Mouse (Mus musculus) megakaryocyte, adult 5-6 weeks (primary cell): ENCODE data around the gene Rnf19b. TPM values are rescaled to one million over a fixed set of nuclear protein-coding genes. Genes with fewer than 3 reads are reported as not detected.

Experiments
- ATAC-seq: 2 replicates; pipeline ENCODE4 v1.8.0; 2016; ENCODE audit warnings: mild to moderate bottlenecking, inconsistent platforms; ENCODE audit not compliant: poor library complexity, severe bottlenecking
- total RNA-seq, 2 experiments: library from RNA; stranded (forward) in 1 of 2; stranded (reverse) in 1 of 2; fragments of 153-499, 151-499 nt in 1 of 2; fragments of 221-1000, 200-1000 nt in 1 of 2; gene quantifications; 2 replicates each; pipeline versions ENCODE4 v1.2.3 to v1.2.4; 2015 to 2017

The Rnf19b gene
- total RNA-seq, 2 experiments from 2014 or later: 20.2 to 56.8 TPM

DNA sequence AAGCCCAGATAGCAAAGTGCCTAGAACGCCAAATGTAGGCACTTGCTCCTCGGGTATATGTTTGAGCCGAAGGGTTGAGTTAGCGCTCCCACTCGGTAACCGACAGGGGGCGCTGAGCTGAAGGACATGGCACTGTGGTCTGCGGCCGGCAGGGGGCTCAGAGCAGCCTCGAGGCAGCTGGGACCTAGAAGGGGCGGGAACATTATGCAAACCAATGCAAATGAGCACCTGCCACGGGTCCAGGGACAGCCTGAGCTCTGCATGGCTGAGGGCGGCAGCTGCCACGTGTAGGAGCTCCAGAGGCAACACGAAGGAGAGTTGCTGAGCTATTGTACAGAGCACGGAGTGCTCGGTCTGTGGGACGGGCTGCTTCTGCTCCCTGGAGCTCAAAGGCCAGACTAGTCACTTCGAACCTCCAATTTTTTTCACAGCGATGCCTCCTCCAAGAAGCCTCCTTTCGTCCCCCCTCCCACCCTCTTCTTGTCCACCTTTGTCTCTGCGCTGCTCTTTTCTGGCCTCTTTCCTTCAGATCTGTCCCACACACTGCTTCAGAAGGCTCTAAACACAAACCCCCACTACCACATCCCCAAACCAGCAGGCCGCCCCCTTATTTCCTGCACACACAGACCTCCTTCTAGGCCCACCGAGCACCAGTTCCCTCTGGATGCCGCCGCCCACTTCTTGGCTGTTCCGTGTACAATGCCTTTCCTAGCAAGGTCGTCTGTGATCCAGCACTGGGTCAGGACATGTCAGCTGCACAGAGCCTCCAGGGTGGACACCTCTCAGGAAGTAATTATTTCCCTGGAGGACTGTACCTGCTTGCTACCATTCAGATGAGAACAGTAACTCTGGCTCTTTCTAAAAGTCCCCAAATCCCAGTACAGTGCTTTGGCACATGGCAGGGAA is 55.3 kb downstream of the Rnf19b start:
- ATAC-seq: peak; percentile 77

- ATAC-seq: no peak
Measured at GRCm38 (mm10) chr4:129116703-129117102, 58.6 kb downstream of the Rnf19b start.

DNA sequence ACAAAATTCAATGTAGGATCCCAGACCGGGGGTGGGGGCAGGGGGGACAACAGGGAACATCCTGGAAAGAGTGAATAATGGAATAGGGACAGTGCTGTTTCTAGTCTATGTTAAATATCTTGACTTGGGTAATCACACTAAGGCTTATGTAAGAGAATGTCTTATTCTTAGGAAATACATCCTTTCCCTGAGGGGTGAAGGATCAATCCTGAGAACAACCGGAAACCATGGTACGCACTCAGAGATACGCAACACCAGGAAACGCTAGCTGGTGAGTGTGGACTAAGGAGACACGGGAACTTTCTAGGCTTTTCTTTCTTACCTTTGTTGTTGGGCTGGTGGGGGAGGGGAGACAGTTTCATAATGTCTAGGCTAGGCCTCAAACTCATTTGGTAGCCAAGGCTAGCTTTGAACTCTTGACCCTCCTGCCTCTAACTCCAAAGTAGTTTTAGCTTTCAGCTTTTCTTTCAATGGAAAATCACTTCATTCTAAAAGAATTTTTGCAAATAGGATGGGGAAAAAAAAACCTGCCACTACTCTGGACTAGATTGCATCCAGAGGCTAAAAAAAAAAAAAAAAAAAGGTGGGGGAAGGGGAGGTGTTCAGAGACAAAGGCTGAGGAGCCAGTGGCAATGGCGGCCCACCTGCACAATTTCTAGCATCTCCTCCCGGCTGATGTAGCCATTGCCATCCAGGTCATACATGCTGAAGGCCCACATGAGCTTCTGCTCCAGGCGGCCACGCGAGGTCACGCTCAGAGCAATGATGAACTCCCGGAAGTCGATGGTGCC is 59.8 kb downstream of the Rnf19b start:
- no peak for ATAC-seq

- ATAC-seq: no peak
Measured at GRCm38 (mm10) chr4:129119708-129120107, 61.6 kb downstream of the Rnf19b start.

DNA sequence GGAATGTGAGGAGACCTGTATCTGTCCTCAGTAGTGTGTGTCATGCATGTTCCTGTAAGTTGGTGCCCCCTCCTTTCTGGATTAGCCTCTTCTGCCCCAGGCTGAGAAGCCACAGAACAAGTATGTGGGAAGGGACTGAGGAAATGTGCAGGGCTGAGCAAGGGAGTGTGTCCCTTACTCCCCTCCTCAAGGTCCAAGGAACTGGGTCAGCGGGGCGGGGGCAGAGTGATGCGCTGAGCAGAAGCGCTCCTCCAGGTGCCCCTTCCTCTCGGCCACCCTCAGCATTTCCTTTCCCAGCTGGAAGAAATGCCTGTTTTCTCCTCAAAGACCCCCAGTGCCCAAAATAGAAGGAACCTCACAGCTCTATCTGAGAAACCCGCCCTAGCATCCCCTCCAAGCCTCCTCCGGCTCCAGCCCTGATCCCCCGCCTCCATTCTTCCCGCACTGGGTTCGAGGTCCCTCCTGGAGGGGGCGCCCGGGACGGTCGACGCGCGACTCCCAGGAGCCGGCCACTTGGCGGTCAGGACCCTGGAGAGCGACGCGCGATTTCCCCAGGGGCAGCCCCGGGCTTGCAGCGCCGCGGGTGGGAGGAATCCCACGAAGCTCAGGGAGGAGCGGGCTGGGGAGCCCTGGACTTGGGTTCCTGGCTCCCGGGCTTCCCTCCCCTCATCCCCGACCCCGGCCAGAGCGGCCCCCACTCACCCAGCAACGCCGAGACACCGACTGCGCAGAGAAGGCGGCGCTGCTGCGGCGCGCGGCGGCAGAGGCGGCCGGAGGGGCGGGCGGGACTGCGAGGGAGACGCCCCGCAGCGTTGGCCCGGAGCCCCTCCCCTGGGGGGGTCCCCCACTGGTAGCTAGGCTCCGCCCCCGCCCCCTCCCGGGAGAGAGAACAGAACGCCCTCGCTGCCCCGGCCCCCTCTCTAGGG is 62.7 kb downstream of the Rnf19b start:
- ATAC-seq: 0 out of 2 replicates have a peak, but pooled peaks have one; percentile 35

DNA sequence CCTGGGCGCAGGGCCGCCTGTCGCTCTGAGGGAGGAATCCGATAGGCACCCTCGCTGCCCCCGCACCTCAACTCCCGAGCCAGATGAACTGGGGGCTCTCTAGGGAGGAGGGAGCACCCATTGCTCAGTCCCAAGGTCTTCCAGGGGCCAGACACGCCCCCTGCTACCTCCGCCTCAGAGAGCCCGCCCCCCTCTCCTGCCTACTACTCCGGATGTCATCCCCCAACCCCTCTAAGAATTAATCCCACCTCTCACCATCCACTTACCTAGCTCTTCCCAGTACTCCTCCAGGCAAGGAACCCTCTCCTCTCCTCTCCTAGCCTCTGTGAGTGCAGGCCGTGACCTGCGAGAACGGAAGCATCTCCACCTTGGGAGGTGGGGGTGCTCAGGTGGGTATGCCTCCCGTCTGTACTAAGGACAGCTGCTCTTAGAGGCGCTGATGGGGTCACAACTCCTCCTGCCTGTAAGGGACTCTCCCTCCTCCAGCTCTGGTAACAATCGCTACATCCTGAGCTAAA is 63.6 kb downstream of the Rnf19b start, which contains the start of gene Hpca:
TSS of gene Hpca (minus strand) at position 468 of the 518 bp plus-strand sequence.
- ATAC-seq: no peak

DNA sequence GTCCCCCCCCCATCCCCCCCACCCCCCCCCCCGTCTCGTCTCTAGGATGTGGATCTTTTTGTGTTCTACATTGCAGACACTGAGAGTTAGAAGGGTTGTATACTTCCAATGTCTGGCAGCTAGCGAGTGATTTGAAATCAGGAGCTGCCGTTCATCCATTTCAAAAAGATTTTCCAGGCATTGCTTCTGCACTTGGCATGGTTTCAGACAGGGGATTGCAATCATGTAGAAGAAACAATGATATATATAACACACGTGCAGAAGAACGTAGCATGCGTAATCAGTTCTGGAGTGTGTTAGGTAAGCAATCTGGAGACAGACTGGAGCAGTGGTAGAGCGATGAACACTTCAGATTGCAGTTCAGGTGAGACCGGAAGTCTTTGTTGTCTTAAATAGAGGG is 64.0 kb downstream of the Rnf19b start:
- ATAC-seq: no peak

DNA sequence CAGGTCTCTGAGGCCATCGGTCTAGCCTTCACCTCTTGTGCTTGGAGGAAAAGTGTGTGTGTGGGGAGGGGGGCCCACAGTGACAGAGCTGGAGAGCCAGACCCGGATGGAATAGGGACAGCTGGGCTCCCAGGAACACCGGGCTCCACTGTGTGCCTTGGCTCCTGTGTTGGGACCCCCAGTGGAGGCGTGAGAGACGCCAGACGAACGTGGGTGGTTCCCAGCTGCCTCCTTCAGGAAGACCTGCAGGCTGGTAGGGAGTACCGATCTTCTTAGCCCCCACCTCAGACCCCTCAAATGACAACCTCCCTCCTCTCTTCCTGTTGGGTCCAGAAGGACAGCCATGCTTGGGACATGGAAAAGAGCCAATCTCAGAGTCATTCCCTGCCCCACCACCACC is 64.6 kb downstream of the Rnf19b start:
- ATAC-seq: no peak

GRCm38 (mm10) chr4:129124652-129125146 is 66.6 kb downstream of the Rnf19b start:
- ATAC-seq: no peak

DNA sequence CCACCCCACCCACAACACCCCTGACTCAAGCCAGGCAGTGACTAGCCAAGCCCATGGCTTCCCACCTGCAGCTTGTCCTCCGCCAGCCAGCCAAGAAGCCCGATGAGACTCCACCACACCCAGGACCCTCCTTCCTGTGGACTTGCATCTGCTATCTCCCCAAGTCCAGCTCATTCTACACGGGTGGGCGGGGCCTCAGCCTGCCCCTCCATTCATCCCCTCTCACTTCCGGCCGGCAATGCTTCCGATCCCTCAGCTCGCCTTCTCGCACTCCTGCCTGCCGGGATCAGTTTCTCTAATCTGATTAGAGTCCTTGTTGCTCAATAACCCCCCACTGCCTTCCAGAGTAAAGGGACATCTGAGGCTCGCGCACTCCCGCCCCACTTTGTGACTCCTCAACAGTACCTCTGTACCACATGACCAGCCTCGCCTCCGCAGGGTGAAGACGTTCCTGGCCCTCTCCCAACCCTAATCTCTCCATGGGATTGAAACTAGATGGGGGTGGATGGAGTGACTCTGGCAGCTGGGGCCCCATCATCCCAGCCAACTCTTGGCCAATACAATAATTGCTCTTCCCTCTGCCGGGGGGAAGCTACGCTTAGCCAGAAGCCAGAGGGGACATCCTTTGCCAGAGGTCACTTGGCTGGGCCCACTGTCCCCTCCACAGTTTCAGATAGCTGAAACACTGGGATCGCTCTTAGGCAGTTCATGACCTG is 67.8 kb downstream of the Rnf19b start:
- ATAC-seq: no peak

DNA sequence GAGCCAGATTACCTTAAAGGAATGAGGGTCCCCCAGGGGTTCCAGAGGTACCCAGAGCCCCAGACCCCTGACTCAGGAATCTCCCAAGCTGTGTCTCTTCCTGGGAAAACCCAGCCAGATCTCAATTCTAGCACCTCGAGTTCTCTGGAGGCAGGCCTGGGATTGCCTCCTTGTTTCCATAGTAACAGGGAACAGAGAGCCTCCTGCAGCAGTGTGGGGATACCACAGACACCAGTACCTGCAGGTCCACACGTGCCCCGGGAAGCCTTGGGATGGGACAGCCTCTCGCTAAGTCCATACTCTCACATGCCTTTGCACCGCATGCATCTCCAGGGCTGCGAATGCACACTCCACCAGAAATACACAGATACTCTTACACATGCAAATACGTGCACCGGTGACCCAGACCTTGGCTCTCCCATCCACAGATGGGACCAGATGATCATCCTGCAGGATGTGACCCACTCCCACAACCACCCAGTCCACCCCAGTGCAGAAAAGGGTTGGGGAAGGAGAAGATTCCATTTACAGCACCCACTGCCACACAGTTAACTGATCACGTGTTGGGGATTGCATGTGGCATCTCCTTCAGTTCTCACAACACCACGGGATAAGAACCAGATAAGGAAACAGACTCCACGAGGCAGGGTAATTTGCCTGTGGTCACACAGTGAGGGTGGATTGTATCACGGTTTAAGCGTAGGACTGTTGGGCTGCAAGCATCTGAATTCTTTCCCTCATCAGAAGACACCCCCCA is 70.7 kb downstream of the Rnf19b start:
- ATAC-seq: no peak

DNA sequence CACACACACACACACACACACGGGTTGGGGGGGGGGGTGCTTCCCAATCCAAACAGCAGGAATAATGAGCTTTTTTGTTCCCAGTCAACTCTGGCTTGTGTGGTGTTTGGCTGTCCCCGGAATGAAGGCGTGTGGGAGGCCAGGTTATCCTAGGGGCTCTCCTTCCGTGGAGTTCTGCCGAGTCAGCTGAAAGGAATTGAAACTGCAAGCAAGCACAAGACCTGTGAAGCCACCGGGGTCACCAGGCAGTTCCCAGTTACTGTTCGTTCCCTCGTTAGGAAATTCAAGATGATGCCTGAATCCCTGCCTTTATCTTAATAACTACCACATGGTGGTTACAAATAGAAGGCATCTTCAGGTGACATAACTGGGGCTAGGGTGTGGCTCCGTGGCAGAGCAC is 71.3 kb downstream of the Rnf19b start:
- ATAC-seq: no peak

DNA sequence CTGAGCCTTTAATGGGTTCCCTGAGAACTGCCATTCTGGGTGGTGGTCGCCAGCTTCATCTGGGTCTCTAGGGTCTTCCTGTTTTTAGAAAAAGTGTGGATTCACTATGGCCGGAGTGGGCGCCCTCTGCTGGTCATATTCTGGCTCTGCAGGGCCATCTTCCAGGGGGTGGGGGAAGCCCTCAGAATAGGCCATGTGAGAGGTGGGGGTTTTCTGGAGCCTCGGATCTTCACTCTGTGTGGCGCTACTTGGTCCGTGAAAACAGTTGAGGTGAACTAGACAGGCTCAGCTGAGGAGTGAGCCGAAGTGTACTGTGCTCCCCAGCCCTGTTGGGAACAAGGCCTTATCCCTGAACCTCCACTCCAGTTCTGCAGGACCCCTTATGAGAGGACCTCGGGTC is 72.1 kb downstream of the Rnf19b start:
- ATAC-seq: peak; percentile 67

GRCm38 (mm10) chr4:129130755-129131303 is 72.8 kb downstream of the Rnf19b start:
- ATAC-seq: no peak

DNA sequence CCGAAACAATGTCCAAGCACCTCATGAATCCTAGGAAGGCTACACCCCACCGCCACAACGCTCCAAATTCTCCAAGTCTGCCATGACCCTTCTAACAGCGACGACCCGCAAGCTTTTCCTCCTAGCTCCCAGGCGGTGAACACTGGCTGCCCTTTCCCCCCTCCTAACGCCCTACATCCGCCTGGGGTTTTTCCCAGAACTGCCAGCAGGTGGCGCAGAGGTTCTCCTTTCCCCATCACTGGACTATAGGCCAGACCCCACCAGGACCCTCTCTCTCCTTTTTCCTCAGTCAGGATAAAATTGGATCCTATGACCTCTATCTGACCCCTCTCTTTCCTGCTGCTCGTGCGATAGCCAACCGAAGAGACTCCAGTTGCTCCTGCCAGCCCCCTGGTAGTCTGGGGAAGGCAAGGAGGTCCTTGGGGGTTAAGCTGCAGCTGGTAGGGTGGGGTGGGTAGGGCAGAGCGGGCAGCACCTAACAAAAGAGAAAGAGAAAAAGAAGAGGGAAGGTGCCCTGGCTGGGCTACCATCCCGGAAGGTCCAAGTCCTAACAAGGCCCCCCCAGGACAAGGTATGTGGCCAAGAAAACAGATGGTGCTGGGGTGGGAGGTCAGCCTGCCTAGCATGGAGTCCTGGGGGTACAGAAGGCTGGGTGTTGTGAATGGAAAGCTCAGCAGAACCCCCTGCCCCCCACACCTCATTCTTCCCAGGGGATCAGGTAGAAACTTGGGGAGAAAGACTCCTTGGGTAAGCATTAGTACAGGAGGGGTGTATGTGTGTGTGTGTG is 76.9 kb downstream of the Rnf19b start:
- ATAC-seq: peak; percentile 67
